Mouse (Mus musculus): ENCODE measurements around the gene Map2k6. TPM values are rescaled to one million over a fixed set of nuclear protein-coding genes. Genes with fewer than 3 reads are reported as not detected.

Map2k6 gene
- polyA plus RNA-seq, 1 experiment from 2014 or later: 22.2 TPM

DNA sequence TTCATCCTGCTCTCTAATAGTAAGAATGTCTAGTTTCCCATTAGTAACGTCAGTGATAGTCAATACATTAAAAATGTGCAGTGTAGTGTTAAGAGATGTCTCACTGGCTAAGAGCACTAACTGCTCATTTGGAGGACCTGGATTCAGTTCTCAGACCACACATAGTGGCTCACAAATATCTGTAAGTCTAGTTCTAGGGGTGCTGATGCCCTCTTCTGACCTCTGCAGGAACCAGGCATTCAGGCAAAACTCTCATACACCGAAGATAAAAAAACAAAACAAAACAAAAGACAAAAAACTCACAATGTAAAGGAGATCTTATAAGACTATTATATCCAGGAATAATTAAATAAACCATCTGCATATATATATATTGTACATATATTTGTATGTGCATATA lies 72.4 kb downstream of the Map2k6 start:
- Histone ChIP-seq H3K9me3 (ENCODE audit: control insufficient read depth, low read length) (no peaks in the 10 kb centered on the region), H3K4me3 (ENCODE audit: low read depth, low read length) (no peak overlapping the region), H3K9ac (replicated peaks; ENCODE audit: low read depth, low read length) (no peak overlapping the region), H3K36me3 (ENCODE audit: control insufficient read depth, insufficient read depth, low read length) (no peaks in the 10 kb centered on the region), H3K27ac (ENCODE audit: low read depth, low read length) (no peak overlapping the region), H3K4me1 (ENCODE audit: control insufficient read depth, insufficient read depth, low read length) (no peaks in the 10 kb centered on the region), H3K4me2 (ENCODE audit: low read depth, low read length) (no peak overlapping the region), H3K27me3 (ENCODE audit: control insufficient read depth, insufficient read depth, low read length) (no peaks in the 10 kb centered on the region)
- no peak for ATAC-seq (ENCODE audit: low read depth)
- 80% methylated on average over 2 of the region's 2 CpGs for WGBS

DNA sequence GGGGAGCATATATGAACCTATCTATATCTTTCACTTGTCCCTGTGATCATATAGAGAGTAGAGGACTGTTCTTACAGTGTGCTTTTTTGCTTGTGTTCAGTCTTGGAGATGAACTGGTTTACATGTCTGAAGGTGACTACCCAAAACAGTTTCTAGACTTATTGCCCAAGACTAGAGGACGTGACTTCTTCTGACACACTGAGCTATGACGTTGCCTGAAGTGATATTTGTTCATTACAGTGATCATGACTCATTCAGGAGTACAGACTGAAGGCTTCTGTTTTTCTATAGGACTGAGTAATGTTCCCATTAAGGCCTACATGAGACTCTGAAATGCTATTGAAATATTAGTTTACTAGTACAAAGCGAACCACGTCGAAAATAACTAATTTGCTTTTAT lies 73.2 kb downstream of the Map2k6 start:
- no peaks in the 10 kb centered on the region for H3K27me3 ChIP-seq (ENCODE audit: control insufficient read depth, insufficient read depth, low read length)
- H3K4me1 ChIP-seq (ENCODE audit: control insufficient read depth, insufficient read depth, low read length): no peaks in the 10 kb centered on the region
- no peaks in the 10 kb centered on the region for H3K9me3 ChIP-seq (ENCODE audit: control insufficient read depth, low read length)
- no peak overlapping the region for H3K4me3 ChIP-seq (ENCODE audit: low read depth, low read length)
- H3K27ac ChIP-seq (ENCODE audit: low read depth, low read length): no peak overlapping the region
- no peaks in the 10 kb centered on the region for H3K36me3 ChIP-seq (ENCODE audit: control insufficient read depth, insufficient read depth, low read length)
- H3K4me2 ChIP-seq (ENCODE audit: low read depth, low read length): no peak overlapping the region
- H3K9ac ChIP-seq (replicated peaks; ENCODE audit: low read depth, low read length): no peak overlapping the region
- no peak for ATAC-seq (ENCODE audit: low read depth)
- WGBS: 87% methylated on average over 5 of the region's 5 CpGs

DNA sequence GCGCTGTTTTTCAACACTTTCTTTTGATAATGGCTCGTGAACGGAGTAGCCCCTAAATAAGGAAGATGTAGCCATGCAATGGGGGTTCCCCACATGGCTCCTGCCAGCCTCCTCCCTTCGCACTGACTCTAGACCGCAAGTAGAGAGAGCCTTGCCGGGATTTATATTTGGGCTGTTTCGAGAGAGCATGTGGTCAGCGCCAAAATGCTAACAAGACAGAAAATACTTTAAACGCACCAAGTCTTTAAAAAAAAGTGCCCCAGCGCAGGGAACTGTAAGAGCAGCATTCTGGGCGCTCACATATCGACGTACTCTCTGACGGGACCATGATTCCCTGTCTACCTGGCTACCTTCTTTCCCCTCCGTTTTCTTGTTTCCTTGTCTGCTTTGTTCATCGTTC lies 74.6 kb downstream of the Map2k6 start:
- peaks cover 11% of the 10 kb centered on the region for H3K4me1 ChIP-seq (ENCODE audit: control insufficient read depth, insufficient read depth, low read length)
- no peak overlapping the region for H3K9ac ChIP-seq (replicated peaks; ENCODE audit: low read depth, low read length)
- no peak overlapping the region for H3K4me2 ChIP-seq (ENCODE audit: low read depth, low read length)
- H3K9me3 ChIP-seq (ENCODE audit: control insufficient read depth, low read length): no peaks in the 10 kb centered on the region
- no peak overlapping the region for H3K27ac ChIP-seq (ENCODE audit: low read depth, low read length)
- H3K27me3 ChIP-seq (ENCODE audit: control insufficient read depth, insufficient read depth, low read length): no peaks in the 10 kb centered on the region
- no peaks in the 10 kb centered on the region for H3K36me3 ChIP-seq (ENCODE audit: control insufficient read depth, insufficient read depth, low read length)
- 93% methylated on average over 16 of the region's 16 CpGs for WGBS
- no peak for ATAC-seq (ENCODE audit: low read depth)
- no peak overlapping the region for H3K4me3 ChIP-seq (ENCODE audit: low read depth, low read length)

DNA sequence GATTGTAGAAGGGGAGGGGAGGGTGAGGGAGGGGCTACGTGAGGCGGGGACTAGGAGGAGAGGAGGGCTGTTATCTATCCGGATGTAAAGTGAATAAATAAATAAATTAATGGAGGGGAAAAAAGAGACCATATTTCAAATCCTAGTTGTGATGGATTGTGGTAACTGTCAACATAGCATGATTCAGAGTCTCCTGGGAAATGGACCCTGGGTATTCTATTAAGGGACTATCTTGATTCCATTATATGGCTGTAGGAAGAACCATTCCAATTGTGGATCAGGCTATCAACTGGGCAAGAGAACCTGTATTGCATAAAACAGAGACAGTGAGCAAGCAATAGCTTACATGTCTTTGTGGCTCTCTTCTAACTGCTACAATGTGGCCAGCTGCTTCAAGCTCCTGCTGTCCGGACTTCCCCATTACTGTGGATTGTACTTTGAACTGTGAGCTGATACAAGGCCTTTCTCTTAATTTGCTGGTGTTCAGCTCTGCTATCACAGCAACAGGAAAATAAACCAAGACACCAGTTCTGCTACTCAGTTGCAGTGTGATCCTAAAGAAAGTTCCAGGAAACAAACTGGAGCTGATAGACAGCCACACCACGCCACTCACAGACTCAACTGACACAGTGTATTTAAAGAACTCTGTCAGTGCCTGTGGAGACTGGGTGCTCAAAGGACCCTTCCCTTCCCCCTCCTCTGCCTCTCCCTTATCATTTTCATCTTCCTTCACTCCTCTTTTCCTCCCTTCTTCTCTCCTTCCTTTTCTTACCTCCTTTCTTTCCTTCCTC lies 77.6 kb downstream of the Map2k6 start:
- Histone ChIP-seq H3K27me3 (ENCODE audit: control insufficient read depth, insufficient read depth, low read length) (no peaks in the 10 kb centered on the region), H3K9ac (replicated peaks; ENCODE audit: low read depth, low read length) (no peak overlapping the region), H3K4me3 (ENCODE audit: low read depth, low read length) (no peak overlapping the region), H3K27ac (ENCODE audit: low read depth, low read length) (no peak overlapping the region), H3K9me3 (ENCODE audit: control insufficient read depth, low read length) (no peaks in the 10 kb centered on the region), H3K4me2 (ENCODE audit: low read depth, low read length) (no peak overlapping the region), H3K4me1 (ENCODE audit: control insufficient read depth, insufficient read depth, low read length) (peaks cover 25% of the 10 kb centered on the region), H3K36me3 (ENCODE audit: control insufficient read depth, insufficient read depth, low read length) (no peaks in the 10 kb centered on the region)
- ATAC-seq (ENCODE audit: low read depth): no peak
- 28% methylated on average over 5 of the region's 5 CpGs for WGBS

DNA sequence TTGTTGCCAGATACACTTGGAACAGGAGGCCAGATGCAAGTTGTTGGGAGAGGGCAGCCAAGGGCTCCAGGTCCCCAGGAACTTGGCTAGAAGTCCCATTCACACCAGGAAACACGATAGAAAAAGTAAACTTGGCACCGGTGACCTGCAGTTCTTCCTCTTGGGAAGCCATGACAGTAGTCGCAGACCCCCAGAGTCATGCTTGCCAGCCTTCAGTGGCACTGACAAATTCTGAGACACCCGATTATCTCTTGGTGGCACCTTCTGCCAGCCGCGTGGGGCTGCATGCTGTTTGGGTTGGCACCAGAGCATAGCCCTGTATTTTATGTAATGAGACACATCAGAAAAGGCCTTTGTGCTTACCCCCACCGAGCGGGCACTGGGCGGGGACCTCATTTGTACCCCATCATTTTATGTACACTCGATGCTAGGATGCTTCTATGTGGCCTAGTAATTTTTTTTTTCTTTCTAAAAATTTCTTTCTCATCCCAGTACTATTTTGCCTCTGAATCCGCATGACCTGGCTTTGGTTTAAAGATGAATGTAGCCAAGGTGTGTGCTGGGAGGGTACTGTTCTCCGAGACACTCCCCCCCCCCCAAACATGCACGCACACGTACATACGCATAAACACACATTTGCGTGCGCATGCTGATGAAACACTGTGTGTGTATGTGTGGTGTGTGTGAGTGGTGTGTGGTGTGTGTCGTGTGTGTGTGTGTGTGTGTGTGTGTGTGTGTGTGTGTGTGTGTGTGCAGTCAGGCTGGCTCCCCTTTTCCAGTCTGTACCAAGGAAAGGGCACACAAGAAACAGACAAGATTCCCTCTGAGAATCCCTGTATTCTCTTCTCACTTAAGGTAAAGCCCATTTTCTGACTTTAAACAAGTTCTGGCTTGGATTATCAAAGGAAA lies 79.3 kb downstream of the Map2k6 start:
- H3K9me3 ChIP-seq (ENCODE audit: control insufficient read depth, low read length): no peaks in the 10 kb centered on the region
- H3K27me3 ChIP-seq (ENCODE audit: control insufficient read depth, insufficient read depth, low read length): 0 out of 2 replicates have a peak, but pooled peaks cover 2% of the 10 kb centered on the region
- no peak overlapping the region for H3K27ac ChIP-seq (ENCODE audit: low read depth, low read length)
- no peak overlapping the region for H3K4me3 ChIP-seq (ENCODE audit: low read depth, low read length)
- H3K9ac ChIP-seq (replicated peaks; ENCODE audit: low read depth, low read length): no peak overlapping the region
- no peaks in the 10 kb centered on the region for H3K36me3 ChIP-seq (ENCODE audit: control insufficient read depth, insufficient read depth, low read length)
- H3K4me2 ChIP-seq (ENCODE audit: low read depth, low read length): peak overlapping the region; percentile 26; the same call in 1 of the 2 replicates
- WGBS: 14% methylated on average over 18 of the region's 18 CpGs
- peak; percentile 48 for ATAC-seq (ENCODE audit: low read depth)
- peaks cover 25% of the 10 kb centered on the region for H3K4me1 ChIP-seq (ENCODE audit: control insufficient read depth, insufficient read depth, low read length)

DNA sequence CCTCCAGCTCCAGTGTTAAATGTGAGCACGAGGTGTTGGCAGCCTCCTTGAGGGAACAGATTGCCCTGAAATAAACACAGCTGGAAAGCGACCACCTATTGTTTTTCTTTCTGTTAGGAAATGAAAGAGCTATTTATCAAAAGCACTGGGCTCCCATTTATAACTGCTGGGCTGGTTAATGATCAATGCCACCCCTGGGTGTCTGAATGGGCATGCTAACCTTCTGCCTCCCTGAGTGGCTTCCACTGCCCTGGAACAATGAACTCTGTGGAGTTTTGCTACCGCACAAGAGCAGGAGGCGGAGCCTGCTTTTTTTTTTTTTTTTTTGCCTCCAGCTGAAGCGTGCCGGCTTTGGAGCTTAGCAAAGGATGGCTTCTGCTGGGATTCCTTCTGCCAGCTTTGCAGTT lies 80.1 kb downstream of the Map2k6 start:
- peak overlapping the region; percentile 42 for H3K4me2 ChIP-seq (ENCODE audit: low read depth, low read length)
- H3K4me3 ChIP-seq (ENCODE audit: low read depth, low read length): no peak overlapping the region
- no peak overlapping the region for H3K9ac ChIP-seq (replicated peaks; ENCODE audit: low read depth, low read length)
- no peaks in the 10 kb centered on the region for H3K36me3 ChIP-seq (ENCODE audit: control insufficient read depth, insufficient read depth, low read length)
- peak; percentile 89 for ATAC-seq (ENCODE audit: low read depth)
- H3K9me3 ChIP-seq (ENCODE audit: control insufficient read depth, low read length): no peaks in the 10 kb centered on the region
- H3K27me3 ChIP-seq (ENCODE audit: control insufficient read depth, insufficient read depth, low read length): 0 out of 2 replicates have a peak, but pooled peaks cover 2% of the 10 kb centered on the region
- peak overlapping the region; percentile 67 for H3K27ac ChIP-seq (ENCODE audit: low read depth, low read length)
- peaks cover 25% of the 10 kb centered on the region for H3K4me1 ChIP-seq (ENCODE audit: control insufficient read depth, insufficient read depth, low read length)
- 0% methylated on average over 5 of the region's 6 CpGs for WGBS

DNA sequence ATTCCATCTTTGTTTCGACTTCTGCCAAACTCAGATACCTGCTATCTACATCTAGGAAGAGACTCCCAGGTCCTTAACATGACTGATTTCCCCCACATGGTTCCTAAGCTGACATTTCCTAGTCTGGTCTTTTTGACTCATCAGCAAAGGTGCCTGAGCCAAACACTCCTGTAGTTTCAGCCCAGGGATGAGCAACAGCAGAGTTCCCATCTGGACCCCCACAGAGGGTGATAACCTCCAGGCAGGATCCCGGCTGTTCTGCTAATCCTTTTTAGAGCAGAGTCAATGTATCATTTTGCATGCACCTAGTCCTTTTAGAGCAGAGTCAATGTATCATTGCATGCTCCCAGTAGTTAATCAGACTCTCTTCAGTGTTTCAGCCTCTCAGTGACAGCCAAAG lies 82.5 kb downstream of the Map2k6 start:
- H3K4me1 ChIP-seq (ENCODE audit: control insufficient read depth, insufficient read depth, low read length): peaks cover 25% of the 10 kb centered on the region
- no peak overlapping the region for H3K4me3 ChIP-seq (ENCODE audit: low read depth, low read length)
- 53% methylated on average over 2 of the region's 2 CpGs for WGBS
- no peaks in the 10 kb centered on the region for H3K9me3 ChIP-seq (ENCODE audit: control insufficient read depth, low read length)
- H3K36me3 ChIP-seq (ENCODE audit: control insufficient read depth, insufficient read depth, low read length): no peaks in the 10 kb centered on the region
- 0 out of 2 replicates have a peak, but pooled peaks cover 2% of the 10 kb centered on the region for H3K27me3 ChIP-seq (ENCODE audit: control insufficient read depth, insufficient read depth, low read length)
- no peak overlapping the region for H3K4me2 ChIP-seq (ENCODE audit: low read depth, low read length)
- no peak overlapping the region for H3K9ac ChIP-seq (replicated peaks; ENCODE audit: low read depth, low read length)
- H3K27ac ChIP-seq (ENCODE audit: low read depth, low read length): no peak overlapping the region
- ATAC-seq (ENCODE audit: low read depth): no peak

DNA sequence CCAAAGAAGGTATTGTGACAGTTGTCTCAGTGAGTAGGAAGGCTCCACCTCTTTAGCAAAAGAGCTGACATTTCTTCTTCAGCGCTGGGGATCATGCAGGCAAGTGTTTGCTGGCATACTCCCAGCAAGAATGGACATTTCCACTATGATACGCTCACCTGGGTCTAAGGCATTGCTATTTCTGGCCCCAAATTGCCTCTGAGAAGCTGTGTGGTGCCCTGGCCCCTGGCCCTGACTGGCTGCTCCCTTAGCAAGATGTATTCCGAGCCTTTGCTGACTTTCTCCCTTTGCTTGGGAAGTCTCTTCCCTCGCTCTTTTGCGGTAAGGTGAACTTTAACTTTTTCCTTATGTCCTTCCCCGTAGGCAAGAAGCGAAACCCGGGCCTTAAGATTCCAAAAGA lies 83.3 kb downstream of the Map2k6 start:
- Histone ChIP-seq H3K4me3 (ENCODE audit: low read depth, low read length) (no peak overlapping the region), H3K36me3 (ENCODE audit: control insufficient read depth, insufficient read depth, low read length) (no peaks in the 10 kb centered on the region), H3K27ac (ENCODE audit: low read depth, low read length) (no peak overlapping the region), H3K9me3 (ENCODE audit: control insufficient read depth, low read length) (no peaks in the 10 kb centered on the region), H3K4me1 (ENCODE audit: control insufficient read depth, insufficient read depth, low read length) (peaks cover 25% of the 10 kb centered on the region), H3K9ac (replicated peaks; ENCODE audit: low read depth, low read length) (no peak overlapping the region), H3K4me2 (ENCODE audit: low read depth, low read length) (no peak overlapping the region), H3K27me3 (ENCODE audit: control insufficient read depth, insufficient read depth, low read length) (0 out of 2 replicates have a peak, but pooled peaks cover 2% of the 10 kb centered on the region)
- WGBS: 89% methylated on average over 8 of the region's 8 CpGs
- no peak for ATAC-seq (ENCODE audit: low read depth)

DNA sequence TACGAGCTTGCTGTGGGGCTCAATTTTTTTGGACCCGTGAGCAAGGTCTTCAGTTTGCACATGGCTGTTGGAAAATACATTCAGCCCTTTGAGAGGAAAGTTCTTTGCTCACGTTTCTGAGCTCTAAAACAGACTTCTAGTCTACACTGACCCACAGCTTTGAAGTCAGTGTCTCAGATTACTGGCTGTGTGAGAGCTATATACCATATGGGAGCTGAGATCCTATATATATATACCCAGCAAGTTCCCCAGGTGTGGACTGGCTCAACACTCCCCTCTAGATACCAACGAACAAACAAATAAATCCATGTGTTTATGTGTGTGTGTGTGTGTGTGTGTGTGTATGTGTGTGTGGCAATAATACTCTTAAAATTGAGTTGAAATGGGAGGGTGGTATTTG lies 83.7 kb downstream of the Map2k6 start:
- Histone ChIP-seq H3K9me3 (ENCODE audit: control insufficient read depth, low read length) (no peaks in the 10 kb centered on the region), H3K4me2 (ENCODE audit: low read depth, low read length) (no peak overlapping the region), H3K4me3 (ENCODE audit: low read depth, low read length) (no peak overlapping the region), H3K36me3 (ENCODE audit: control insufficient read depth, insufficient read depth, low read length) (no peaks in the 10 kb centered on the region), H3K27ac (ENCODE audit: low read depth, low read length) (no peak overlapping the region), H3K27me3 (ENCODE audit: control insufficient read depth, insufficient read depth, low read length) (0 out of 2 replicates have a peak, but pooled peaks cover 2% of the 10 kb centered on the region), H3K4me1 (ENCODE audit: control insufficient read depth, insufficient read depth, low read length) (peaks cover 22% of the 10 kb centered on the region), H3K9ac (replicated peaks; ENCODE audit: low read depth, low read length) (no peak overlapping the region)
- ATAC-seq (ENCODE audit: low read depth): no peak
- 80% methylated on average over 4 of the region's 4 CpGs for WGBS
